Comparison of ENCODE assay signal across 8 mouse cellular contexts in genomic region chr10:71348637-71349280, GRCm38 (mm10). TPM values are rescaled to one million over a fixed set of nuclear protein-coding genes. Genes with fewer than 3 reads are reported as not detected.
A peak's percentile ranks its signal among the peaks of the same experiment; 100 is the strongest.
DNase-seq lines count a peak whose midpoint lies in the region; ATAC-seq lines count a peak whose summit lies in the region.

No protein-coding gene starts in this region.

- H3K4me2 ChIP-seq in forebrain, embryonic 12.5 days: peak overlapping the region; percentile 95
- H3K4me2 ChIP-seq in midbrain, embryonic 16.5 days (ENCODE audit: low read length): peak overlapping the region; percentile 91

- H3K27ac ChIP-seq in heart, embryonic 10.5 days: peak overlapping the region; percentile 92
- H3K27ac ChIP-seq in forebrain, embryonic 12.5 days: peak overlapping the region; percentile 82; the same call in 1 of the 2 replicates
- peak overlapping the region; percentile 94 for H3K27ac ChIP-seq in limb, embryonic 10.5 days
- H3K27ac ChIP-seq in midbrain, embryonic 16.5 days (ENCODE audit: low read length): peak overlapping the region; percentile 84

- peak overlapping the region; percentile 95 for H3K4me3 ChIP-seq in heart, embryonic 10.5 days
- H3K4me3 ChIP-seq in forebrain, embryonic 12.5 days (replicated peaks): peak overlapping the region; percentile 90
- H3K4me3 ChIP-seq in limb, embryonic 10.5 days: peak overlapping the region; percentile 83
- peak overlapping the region; percentile 92 for H3K4me3 ChIP-seq in midbrain, embryonic 16.5 days (ENCODE audit: low read depth, low read length)

- H3K9ac ChIP-seq in forebrain, embryonic 12.5 days: peak overlapping the region; percentile 92
- H3K9ac ChIP-seq in midbrain, embryonic 16.5 days (ENCODE audit: low read depth, low read length): peak overlapping the region; percentile 80

- H3K9me3 ChIP-seq in heart, embryonic 10.5 days: no peaks in the 10 kb centered on the region
- no peaks in the 10 kb centered on the region for H3K9me3 ChIP-seq in forebrain, embryonic 12.5 days
- H3K9me3 ChIP-seq in limb, embryonic 10.5 days (replicated peaks): no peaks in the 10 kb centered on the region
- no peaks in the 10 kb centered on the region for H3K9me3 ChIP-seq in midbrain, embryonic 16.5 days (replicated peaks; ENCODE audit: control insufficient read depth, low read length, poor library complexity, severe bottlenecking)

- H3K4me1 ChIP-seq in heart, embryonic 10.5 days: peaks cover 29% of the 10 kb centered on the region
- H3K4me1 ChIP-seq in forebrain, embryonic 12.5 days: peaks cover 31% of the 10 kb centered on the region
- peaks cover 34% of the 10 kb centered on the region for H3K4me1 ChIP-seq in limb, embryonic 10.5 days
- peaks cover 24% of the 10 kb centered on the region for H3K4me1 ChIP-seq in midbrain, embryonic 16.5 days (ENCODE audit: control insufficient read depth, insufficient read depth, low read length)

- no peak for DNase-seq in heart, embryonic 10.5 days (ENCODE audit: low spot score)
- no peak for DNase-seq in heart, postnatal 25 days (ENCODE audit: low spot score)
- peak; percentile 46 for DNase-seq in MN1 (ENCODE audit: low spot score)
- DNase-seq in limb, embryonic 10.5 days (ENCODE audit: low spot score): no peak
- no peak for DNase-seq in T-cell, adult 2 months (ENCODE audit: low spot score)

- no peak for ATAC-seq in forebrain, embryonic 12.5 days (ENCODE audit: low FRiP score)
- no peak for ATAC-seq in midbrain, embryonic 16.5 days
- no peak for ATAC-seq in granulocyte monocyte progenitor cell, adult 5-6 weeks (replicated peaks; ENCODE audit: poor library complexity, severe bottlenecking)

- no peaks in the 10 kb centered on the region for H3K27me3 ChIP-seq in heart, embryonic 10.5 days (ENCODE audit: insufficient read depth, poor library complexity, severe bottlenecking)
- no peaks in the 10 kb centered on the region for H3K27me3 ChIP-seq in forebrain, embryonic 12.5 days
- H3K27me3 ChIP-seq in limb, embryonic 10.5 days (ENCODE audit: low read depth, poor library complexity, severe bottlenecking): no peaks in the 10 kb centered on the region
- no peaks in the 10 kb centered on the region for H3K27me3 ChIP-seq in midbrain, embryonic 16.5 days (ENCODE audit: control insufficient read depth, insufficient read depth, low read depth, low read length)

- WGBS in heart, embryonic 10.5 days: 28% methylated on average over 16 of the region's 16 CpGs
- WGBS in forebrain, embryonic 12.5 days: 28% methylated on average over 16 of the region's 16 CpGs
- 32% methylated on average over 16 of the region's 16 CpGs for WGBS in limb, embryonic 10.5 days
- 19% methylated on average over 16 of the region's 16 CpGs for WGBS in midbrain, embryonic 16.5 days

- 0 out of 2 replicates have a peak, but pooled peaks cover 4% of the 10 kb centered on the region for H3K36me3 ChIP-seq in heart, embryonic 10.5 days
- 0 out of 2 replicates have a peak, but pooled peaks cover 3% of the 10 kb centered on the region for H3K36me3 ChIP-seq in forebrain, embryonic 12.5 days (replicated peaks)
- H3K36me3 ChIP-seq in limb, embryonic 10.5 days: peaks cover 22% of the 10 kb centered on the region
- no peaks in the 10 kb centered on the region for H3K36me3 ChIP-seq in midbrain, embryonic 16.5 days (ENCODE audit: control insufficient read depth, insufficient read depth, low read length)

- intact Hi-C loops in heart, postnatal 25 days (cut with DNase I): no loop called here

RNA-seq across cellular contexts. Expression of gene Ipmk, which starts 1.2 kb away (rescaled TPM):
- 10.6 and 11.7 TPM in 2 replicates for polyA plus RNA-seq in heart, embryonic 10.5 days (2016; fragmentation: Nextera tagmentation; extraction: Ambion mirVana)
- 10 to 100 TPM; 12.8 to 14.6 TPM for total RNA-seq in heart, postnatal 25 days (2021)
- polyA plus RNA-seq in forebrain, embryonic 12.5 days (2016; fragmentation: Nextera tagmentation; extraction: Ambion mirVana): 24.8 and 25.9 TPM in 2 replicates
- 18.3 and 19.6 TPM in 2 replicates for polyA plus RNA-seq in limb, embryonic 10.5 days (2016; fragmentation: Nextera tagmentation; extraction: Ambion mirVana)
- 16.5 and 19.3 TPM in 2 replicates for polyA plus RNA-seq in midbrain, embryonic 16.5 days (2015; fragmentation: Nextera tagmentation; extraction: Ambion mirVana)
- 20.5 and 25.2 TPM in 2 replicates for total RNA-seq in granulocyte monocyte progenitor cell, adult 5-6 weeks (2014; fragmentation: Nextera tagmentation)
- 24.4 and 28.6 TPM in 2 replicates for total RNA-seq in granulocyte monocyte progenitor cell, adult 5-6 weeks (2017)

RNA-seq across cellular contexts. Expression of gene Cisd1, which starts 4.0 kb away (rescaled TPM):
- polyA plus RNA-seq in heart, embryonic 10.5 days (2016; fragmentation: Nextera tagmentation; extraction: Ambion mirVana): 127 and 162 TPM in 2 replicates
- total RNA-seq in heart, postnatal 25 days (2021): 100 to 1,000 TPM; 306 to 315 TPM
- polyA plus RNA-seq in forebrain, embryonic 12.5 days (2016; fragmentation: Nextera tagmentation; extraction: Ambion mirVana): 160 and 169 TPM in 2 replicates
- 112 and 125 TPM in 2 replicates for polyA plus RNA-seq in limb, embryonic 10.5 days (2016; fragmentation: Nextera tagmentation; extraction: Ambion mirVana)
- polyA plus RNA-seq in midbrain, embryonic 16.5 days (2015; fragmentation: Nextera tagmentation; extraction: Ambion mirVana): 300 and 325 TPM in 2 replicates
- 33.2 and 35.9 TPM in 2 replicates for total RNA-seq in granulocyte monocyte progenitor cell, adult 5-6 weeks (2014; fragmentation: Nextera tagmentation)
- total RNA-seq in granulocyte monocyte progenitor cell, adult 5-6 weeks (2017): 12.7 and 13.5 TPM in 2 replicates
